Mouse (Mus musculus): ENCODE measurements around the gene Pax2.

Pax2 gene

DNA sequence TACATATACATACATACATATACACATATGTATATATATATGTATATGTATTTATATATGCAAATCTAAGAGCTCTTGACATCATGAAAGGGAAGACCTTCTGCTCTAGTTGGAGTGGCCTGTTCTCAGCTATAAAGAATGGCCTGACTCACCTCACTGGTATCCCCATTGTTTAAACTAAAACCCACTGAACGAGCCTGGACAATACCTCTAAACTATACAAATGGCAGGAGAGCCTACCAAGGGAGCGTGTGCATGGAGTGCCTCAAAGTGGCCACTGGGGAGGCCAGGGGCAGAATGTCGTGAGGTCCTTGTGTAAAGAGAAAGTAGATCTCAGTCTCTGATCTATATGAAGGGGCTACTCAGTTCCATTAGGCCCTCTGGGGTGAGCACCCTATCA lies 26.1 kb downstream of the Pax2 start:
- no peak for DNase-seq (ENCODE audit: low read depth, low spot score)

DNA sequence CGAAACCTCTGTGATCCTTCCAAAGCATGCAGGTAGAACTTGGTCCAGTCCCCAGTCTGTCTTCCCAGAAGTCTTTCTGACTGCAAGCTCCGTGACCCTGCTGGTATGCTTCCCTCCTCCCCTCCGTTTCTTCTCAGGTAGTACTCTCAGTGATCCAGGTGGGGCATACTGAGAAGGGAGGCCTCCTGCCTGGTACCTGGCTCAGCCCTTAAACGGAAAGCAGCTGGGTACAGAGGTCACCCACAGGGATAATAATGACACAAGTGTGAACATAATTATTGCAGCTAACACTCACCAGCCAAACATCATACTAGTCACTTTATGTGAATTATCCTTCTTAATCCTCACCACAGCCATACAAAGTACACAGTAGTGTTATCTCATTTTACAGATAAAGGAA lies 28.5 kb downstream of the Pax2 start:
- DNase-seq (ENCODE audit: low read depth, low spot score) = no peak

DNA sequence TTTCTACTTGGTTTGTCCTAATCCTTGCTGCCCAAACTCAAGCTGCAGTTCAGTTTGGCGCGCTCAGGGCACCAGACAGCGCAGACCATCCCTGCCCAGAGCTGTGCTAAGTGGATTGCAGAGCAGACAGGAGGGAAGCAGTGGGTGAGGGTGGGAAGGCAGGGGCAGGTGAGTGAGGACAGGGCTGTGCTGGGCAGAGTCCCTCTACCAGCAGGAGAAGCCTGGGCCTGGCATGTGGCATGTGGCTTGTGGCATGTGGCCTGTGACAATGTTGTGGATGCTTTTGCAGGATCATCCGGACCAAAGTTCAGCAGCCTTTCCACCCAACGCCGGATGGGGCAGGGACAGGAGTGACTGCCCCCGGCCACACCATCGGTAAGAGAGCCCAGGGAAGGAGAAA lies 32.6 kb downstream of the Pax2 start:
- DNase-seq (ENCODE audit: low read depth, low spot score) = no peak

DNA sequence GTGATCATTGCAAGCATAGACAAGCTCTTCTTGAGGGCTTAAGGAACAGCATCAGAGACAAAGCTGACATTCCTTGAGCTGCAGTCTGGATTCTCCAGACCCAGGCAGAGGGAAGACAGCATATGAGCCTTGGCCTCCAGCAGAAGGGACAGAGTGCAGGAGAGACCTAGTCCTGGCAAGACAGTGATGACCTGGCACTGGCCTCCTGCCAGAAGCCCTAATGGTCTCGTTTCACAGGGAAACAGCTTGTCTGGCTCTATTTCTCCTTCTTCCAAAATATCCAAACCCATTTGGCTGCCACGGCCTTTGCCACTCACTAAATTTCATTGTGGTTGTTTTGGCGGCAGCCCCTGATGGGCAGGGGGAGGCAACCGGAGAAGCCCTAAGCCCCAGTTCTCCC lies 36.1 kb downstream of the Pax2 start:
- no peak for DNase-seq (ENCODE audit: low read depth, low spot score)

DNA sequence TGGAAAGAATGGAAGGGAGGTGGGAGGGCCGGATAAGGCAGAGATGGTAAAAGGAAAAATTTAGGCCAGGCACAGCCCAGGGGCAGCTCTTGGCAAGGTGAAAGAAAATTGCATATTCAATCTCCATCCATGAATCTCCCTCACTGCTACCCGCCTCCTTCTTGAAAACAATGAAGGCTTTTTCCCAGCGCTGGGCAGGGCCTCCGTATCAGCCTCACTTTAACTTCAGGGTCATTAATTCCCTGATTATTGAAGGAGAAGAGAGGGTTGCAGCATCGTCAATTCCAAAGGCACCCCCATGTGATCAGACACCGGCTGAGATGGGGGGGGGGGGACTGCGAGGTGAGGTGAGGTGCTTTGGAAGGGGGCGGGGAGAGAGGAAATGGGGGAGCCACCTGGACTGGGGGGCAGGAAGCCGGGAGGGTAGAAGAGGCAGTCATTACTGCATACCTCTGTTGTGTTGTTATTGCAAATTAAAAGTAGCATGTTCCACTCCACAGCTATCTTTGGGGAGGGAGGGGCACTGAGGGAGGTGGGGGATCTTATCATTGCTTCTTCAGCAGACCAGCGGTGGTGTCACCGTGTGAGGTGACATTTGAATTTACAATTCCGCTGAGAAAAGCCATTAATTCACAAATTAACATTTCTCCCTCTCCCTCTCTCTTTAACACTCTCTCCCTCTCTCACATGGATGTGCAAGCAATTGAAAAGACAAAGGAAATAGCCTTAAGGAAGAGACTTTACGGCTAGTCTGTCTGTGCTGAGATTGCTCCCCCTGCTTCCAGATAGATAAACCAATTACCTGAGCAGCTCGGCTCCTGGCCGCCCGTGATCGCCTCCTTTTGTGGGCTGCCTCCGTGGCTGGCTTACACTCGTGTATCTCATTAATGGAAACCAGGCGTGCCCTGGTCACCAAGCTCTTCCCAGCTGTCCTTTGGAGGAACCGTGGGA lies 41.5 kb downstream of the Pax2 start:
- no peak for DNase-seq (ENCODE audit: low read depth, low spot score)

DNA sequence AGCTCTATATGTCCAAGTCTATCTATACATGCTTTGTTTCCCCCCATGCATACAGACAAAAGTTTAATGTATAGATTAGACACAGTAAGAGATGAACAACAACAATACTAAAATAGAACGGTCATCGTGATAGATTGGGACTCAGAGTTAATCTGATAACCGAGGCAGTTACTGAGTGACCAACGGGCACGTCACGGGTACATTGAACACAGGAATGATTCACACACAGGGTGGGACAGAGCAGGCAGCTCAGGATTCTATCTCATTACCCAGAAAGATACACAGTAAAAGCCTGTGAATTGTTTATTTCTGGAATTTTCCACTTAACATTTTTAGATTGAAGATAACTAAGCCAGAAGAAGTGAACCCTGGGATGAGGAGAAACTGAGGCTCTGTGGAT lies 42.9 kb downstream of the Pax2 start:
- DNase-seq (ENCODE audit: low read depth, low spot score) = no peak

DNA sequence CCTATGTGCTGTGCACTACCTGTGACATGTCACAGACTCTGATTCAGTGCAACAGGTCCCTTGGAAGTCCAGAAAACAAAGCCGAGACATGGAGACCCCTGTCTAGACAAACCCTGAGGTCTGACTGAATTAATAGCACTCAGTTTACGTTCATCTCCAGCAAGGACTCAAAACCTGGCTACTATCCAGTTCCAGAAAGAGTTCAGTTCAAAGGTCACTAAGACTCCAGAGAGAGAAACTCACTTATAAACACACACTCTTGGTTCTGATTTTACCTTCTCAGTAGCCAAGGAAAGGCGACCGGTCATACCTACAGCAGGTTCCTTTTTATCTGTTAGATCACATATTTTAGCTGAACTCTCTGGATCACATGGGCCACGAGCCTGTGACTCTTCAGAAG lies 43.3 kb downstream of the Pax2 start:
- no peak for DNase-seq (ENCODE audit: low read depth, low spot score)

DNA sequence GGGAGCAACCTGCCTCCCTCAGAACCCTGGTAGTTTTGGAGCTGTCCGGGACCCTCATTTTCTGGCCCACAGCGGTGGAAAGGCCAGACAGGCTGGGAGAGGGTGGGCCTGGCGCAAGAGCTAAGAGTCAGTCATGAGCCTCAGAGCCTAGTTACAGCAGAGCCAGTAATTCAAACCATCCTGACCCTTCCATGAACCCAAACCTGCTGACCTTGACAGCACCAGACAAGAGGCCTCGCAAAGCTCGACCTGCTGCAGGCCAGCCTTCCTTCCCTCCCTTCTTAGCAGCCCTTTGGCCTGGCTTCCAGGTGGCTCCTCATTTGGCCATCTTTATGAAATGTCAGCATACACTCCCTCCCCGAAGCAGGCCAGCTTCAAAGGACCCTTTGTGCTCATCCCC lies 44.5 kb downstream of the Pax2 start:
- DNase-seq (ENCODE audit: low read depth, low spot score) = no peak

DNA sequence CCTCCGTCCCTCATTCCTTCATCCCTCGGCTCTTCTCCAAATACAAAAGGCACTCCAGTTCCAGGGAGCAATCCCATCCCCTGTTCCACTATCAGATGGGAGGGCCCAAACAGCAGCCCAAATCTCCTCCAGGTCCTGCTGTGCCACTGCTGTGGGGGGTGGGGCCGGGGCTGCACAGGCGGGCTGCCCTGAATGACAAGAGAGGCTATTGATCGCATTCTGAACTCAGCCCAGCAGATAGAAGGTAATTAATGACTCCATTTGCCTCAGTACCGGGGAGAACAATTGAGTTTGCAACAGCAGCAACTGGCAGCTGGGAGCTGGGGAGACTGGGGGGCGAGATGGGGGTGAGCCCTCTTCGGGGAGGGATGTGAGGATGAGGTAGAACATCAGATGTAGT lies 52.9 kb downstream of the Pax2 start:
- DNase-seq (ENCODE audit: low read depth, low spot score) = no peak

DNA sequence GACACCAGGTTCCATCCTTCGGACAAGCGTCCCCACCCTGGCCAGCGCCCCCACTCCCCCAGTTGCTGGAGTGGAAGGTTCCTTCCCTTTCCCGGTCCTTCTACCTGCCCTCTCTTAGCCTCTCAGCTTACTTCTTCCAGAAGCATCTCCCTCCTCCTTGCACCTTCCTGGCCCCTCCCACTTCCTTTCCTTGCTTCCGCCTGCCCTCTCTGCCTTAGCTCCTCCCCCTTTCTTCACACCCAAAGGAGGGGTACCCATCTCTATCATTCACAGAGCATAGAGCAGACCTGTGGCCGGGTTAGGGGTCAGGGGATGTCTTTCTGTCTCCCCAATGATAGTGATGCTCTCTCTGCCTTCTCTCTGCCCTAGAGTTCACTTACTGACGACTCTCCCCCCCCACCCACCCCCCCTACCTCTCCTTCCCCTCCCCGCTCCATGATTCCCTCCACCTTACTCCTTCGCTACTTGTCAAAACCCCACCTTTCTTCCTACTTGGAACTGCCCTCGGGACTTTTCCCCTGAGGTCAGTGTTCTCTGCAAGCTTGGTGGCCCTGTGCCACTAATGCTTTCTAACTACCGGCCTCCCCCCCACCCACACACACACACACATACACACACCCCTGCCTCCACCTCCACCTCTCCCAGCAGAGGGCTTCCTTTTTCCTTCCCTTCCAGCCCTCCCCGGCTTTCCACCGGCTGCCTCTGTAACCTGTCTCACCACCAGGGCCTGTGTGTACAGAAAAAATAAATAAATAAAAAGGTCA lies 57.0 kb downstream of the Pax2 start:
- DNase-seq (ENCODE audit: low read depth, low spot score) = no peak

DNA sequence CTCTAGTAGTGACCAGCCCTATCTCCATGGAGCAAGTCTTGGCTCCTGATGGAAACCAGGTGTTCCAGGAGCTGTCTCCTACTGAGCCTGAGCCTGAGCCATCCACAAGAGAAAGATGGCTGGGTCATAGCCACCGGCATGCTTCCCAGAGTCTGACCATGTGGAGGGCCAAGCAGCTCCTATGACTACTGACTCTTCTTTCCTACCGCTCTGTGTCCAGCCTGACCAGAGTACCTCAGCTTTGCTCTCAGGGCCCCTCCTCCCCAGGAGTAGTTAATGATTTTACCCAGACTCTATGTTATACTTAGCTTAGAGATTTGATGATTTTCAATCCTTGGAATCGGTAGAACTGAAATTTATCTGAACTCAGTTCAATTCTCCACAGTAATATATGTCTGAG lies 59.3 kb downstream of the Pax2 start:
- DNase-seq (ENCODE audit: low read depth, low spot score) = no peak

DNA sequence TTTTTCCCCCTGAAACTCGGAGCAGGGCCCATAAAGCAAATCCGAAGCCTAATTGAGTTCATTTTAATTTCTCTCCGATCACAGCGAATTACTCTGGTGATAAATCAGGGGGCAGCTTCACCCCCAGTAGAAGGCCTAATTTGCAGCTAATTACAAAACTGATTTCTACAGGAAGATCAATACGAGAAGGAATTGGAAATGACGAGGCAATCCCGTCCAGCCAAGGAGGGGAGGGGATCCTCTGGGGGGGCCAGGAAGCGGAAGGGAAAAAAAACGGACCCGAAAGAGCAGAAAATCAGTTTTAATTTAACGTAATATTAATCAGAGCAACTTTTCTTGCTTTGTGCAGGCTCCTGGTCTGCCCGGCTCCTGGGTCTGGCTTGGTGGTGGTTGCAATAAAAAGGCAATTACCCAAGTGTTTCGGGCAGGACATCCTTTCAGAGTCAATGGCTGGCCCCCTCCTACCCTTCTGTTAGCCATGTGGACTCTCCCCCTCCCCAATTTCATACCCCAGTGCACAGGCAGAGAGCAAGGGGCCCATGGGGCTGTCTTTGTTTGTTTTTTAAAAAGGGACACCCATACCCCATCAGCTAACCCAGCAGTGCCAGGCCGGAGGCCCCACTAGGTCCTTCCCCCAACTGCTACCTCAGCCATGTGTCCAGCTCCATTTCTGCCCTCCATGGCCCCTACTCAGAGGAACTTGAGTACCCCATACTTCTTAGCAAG lies 61.7 kb downstream of the Pax2 start:
- DNase-seq (ENCODE audit: low read depth, low spot score) = no peak

DNA sequence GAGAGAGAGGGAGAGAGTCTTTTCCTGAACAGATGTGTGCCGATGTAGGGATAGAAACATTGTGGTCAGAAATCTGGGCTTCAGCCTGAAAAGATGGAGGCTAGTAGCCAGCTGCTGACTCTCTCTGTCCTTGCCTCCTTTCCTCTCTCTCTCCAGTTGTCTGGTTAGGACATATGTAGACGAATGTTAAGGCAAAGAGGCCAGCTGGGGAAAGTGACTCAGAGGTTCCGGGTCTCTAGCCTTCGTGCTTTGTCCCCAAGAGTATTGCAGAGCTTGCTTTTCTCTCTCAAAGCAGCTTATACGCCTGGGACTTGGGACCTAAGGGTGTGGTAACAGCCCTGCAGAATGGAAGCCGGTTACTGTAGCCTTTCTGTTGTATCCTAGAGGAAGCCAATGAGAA lies 62.8 kb downstream of the Pax2 start:
- DNase-seq (ENCODE audit: low read depth, low spot score) = no peak

DNA sequence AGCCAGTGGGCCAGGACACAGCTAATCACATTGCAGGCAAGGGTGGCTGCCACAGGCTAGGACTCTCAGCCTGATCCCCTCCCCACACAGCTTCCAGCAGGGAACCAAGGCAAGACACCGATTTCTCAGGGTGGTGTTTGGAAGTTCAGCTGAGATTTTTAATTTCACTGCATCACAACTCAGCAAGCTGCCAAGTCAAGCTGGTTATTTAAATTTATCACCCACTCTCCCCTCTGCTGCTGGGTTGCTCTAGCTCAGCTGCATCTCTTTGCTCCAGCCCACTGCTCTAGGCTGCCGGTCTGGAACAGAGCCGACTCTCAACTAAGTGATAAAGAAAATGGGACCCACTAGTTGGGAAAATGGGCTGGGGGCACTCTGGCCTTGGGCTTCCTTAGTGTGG lies 65.7 kb downstream of the Pax2 start:
- no peak for DNase-seq (ENCODE audit: low read depth, low spot score)

DNA sequence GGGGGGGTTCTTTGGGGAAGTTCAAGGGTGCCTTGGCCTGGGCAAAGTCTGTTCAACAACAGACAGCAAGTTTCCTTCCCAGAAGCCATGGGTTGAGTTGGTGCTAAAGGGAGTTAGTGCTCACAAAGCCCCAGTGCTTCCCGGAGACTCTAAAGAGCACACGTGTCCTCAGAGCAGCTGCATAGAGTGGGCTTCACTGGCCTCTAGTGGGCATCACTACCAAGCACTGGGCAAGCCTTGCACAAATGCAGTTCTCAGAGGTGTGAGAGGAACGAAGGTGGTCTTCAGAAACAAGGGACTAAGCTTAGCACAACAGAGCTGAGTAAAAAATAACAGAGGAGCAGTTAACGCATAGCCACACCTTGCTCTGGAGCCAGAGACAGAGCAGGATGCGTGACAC lies 66.5 kb downstream of the Pax2 start:
- DNase-seq (ENCODE audit: low read depth, low spot score) = no peak

DNA sequence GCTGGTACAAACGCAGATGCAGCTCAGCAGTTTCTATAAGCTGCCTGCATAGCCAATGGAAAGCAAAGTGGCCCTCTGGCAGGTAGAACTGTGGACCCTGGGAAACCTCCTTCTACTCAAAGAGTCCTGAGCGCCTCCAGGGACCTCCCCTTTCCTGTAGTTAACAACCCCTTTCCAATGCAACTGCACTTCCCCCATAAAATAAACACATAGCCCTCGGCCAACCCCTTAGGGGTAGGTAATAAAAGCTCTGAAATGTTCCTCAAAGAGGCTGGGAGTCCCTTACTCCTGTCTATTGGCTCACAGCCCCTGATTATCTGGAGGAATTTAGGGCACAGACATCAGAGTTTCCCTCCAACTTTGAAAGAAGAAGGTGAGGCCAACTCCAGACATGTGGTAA lies 67.8 kb downstream of the Pax2 start:
- no peak for DNase-seq (ENCODE audit: low read depth, low spot score)

DNA sequence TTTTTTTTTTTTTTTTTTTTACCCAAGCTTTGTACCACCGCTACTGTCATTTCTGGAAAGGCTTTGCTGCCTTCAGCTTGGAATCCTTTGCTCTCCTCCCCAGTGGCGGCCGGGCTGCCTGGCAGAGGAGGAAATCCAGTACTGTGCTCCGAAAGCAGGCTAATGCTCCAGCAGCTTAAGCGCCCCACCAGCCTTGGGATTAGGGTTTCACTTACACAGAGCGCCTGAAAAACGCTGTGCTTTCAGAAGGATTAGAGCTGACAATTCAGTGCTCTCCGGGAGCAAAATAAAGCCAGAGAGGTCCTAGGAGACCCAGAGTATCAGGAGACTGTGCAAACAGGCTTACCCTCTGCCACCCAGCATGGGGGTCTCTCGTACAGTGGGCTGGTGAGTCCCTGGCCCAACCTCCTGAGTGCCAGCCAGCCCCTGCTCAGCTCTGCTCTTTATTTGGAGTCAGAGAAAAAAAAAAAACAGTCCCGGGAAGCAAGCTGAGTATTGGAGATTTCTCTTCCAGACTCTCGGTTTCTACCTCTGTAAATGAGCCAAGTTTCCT lies 69.4 kb downstream of the Pax2 start:
- DNase-seq (ENCODE audit: low read depth, low spot score) = no peak

DNA sequence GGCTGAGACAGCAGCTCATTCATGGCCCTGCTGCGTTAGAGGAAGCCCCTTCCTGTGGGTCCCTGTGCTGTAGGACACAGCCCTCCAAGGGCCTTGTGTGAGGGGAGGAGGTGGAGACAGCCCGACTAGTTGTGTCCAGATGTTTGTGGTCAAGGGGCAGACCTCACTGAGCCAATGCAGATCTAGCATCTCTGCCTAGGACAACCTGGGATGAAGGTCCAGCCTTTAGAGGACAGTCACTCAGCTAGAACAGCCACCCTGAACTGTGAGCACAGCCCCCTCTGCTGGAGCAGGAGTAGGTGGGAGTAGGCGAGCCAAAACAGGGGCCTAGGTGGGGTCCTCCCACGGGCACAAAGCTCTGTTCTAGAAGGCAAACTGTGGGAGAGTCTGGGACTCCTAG lies 70.0 kb downstream of the Pax2 start:
- no peak for DNase-seq (ENCODE audit: low read depth, low spot score)

DNA sequence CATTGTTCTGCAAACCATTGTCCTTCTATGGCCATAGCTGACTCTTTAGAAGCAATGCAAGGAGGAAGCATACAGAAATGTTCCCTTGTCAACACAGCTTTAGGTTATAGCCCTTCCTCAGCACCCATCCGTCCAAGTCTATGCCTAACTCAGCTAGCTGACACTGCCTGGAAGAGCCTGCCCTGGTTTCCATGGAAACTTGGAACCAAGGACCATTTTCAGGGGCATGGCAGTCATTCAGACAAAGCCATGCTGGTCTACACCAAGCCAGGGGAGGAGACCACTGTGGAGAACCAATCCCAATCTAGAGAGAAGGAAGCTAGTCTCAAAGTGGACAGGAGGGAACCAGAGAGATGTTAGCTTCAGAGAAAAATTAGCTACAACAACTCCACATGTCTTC lies 77.5 kb downstream of the Pax2 start:
- no peak for DNase-seq (ENCODE audit: low read depth, low spot score)

DNA sequence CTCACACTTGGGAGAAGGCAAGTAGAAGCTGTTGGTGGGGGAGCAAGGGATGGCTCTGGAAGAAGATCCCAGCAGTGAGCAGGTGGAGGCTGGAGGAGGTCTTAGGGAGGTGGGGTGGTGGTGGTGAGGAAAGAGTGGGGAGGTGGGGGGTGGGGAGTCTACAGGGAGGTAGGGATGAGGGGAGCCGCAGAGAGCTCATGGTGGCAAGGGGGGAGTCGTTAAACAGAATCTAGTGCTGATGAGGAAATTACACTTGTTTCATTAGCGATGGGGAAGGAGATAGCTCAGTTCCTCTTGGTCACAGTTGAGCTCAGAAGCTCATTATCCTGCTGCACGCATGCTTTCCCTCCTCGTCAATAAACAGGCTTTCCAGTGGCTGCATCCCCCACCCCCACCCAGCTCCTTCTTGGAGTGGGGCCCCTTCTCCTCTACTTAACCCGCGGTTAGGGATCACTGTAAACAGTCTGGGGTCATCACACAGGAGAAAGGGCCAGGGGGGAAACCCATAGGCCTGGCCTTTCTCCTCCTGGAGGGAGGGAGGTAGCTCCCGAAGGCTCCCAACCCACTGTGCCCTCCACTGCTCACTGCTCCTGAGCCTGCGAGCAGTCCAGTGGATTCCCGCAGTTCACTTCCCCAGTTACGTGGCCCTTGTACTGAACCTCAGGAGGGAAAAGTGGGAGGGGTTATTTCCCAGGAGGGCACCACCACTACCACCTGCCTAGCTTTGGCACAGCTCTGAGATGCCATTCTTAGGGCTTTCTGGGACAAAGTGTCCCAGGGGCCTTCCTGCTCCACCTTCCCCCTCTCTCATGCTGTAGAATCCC lies 78.6 kb downstream of the Pax2 start:
- DNase-seq (ENCODE audit: low read depth, low spot score) = no peak

All from CD4-positive helper T cell, adult 2 months (primary cell).